Mouse (Mus musculus): ENCODE data around the gene Cdh1. TPM values are rescaled to one million over a fixed set of nuclear protein-coding genes. Genes with fewer than 3 reads are reported as not detected.
"Not testable (repeated sequence)": the region's sequence is repeated elsewhere in the genome, so short reads cannot be mapped to it uniquely, and the experiment has no call there.

The Cdh1 gene
- polyA plus RNA-seq, 1 experiment from 2014 or later = 28.8 TPM

GRCm38 (mm10) chr8:106588443-106589431, 14.4 kb upstream of the Cdh1 start:
- TF ChIP-seq EP300 (IDR thresholded peaks at IDR 0.05; ENCODE audit: low read depth) (no peak), CTCF (IDR thresholded peaks at IDR 0.05; ENCODE audit: low read depth) (no peak)
- H3K36me3 ChIP-seq (replicated peaks; ENCODE audit: insufficient read depth, low read length) = no peaks in the 10 kb centered on the region
- no peak overlapping the region for H3K4me2 ChIP-seq (ENCODE audit: low read depth, low read length)
- DNase-seq = no peak
- WGBS (ENCODE audit: insufficient replicate concordance) = 48% methylated on average over 3 of the region's 3 CpGs
- H3K27ac ChIP-seq (ENCODE audit: low read depth) = no peak overlapping the region
- H3K9me3 ChIP-seq (ENCODE audit: low read length) = no peaks in the 10 kb centered on the region
- H3K4me3 ChIP-seq (ENCODE audit: low read depth, low read length) = no peak overlapping the region
- no peak overlapping the region for H3K9ac ChIP-seq (replicated peaks)
- H3K4me1 ChIP-seq (ENCODE audit: insufficient read depth) = peaks cover 6% of the 10 kb centered on the region; the same call in 1 of the 2 replicates
- ATAC-seq = peak; percentile 74
- no peaks in the 10 kb centered on the region for H3K27me3 ChIP-seq (ENCODE audit: insufficient read depth, low read length)

DNA sequence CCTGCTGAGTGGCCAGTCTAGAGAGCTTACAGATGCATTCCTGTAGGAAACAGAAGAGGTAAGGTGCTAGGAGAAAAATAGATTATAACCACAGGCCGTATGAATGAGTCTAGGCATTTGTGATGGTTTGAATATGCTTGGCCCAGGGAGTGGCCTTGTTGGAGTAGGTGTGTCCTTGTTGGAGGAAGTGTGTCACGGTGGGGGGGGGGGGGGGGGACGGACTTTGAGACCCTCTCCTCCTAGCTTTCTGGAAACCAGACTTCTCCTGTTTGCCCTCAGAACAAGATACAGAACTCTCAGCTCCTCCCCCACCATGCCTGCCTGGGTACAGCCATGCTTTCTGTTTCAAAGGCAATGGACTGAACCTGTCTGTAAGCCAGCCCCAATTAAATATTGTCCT, 10.7 kb upstream of the Cdh1 start:
- 33% methylated on average over 3 of the region's 3 CpGs for WGBS (ENCODE audit: insufficient replicate concordance)
- Histone ChIP-seq H3K9ac (replicated peaks) (no peak overlapping the region), H3K4me3 (ENCODE audit: low read depth, low read length) (no peak overlapping the region), H3K27ac (ENCODE audit: low read depth) (no peak overlapping the region), H3K4me2 (ENCODE audit: low read depth, low read length) (no peak overlapping the region), H3K9me3 (ENCODE audit: low read length) (no peaks in the 10 kb centered on the region), H3K4me1 (ENCODE audit: insufficient read depth) (0 out of 2 replicates have a peak, but pooled peaks cover 5% of the 10 kb centered on the region), H3K36me3 (replicated peaks; ENCODE audit: insufficient read depth, low read length) (no peaks in the 10 kb centered on the region), H3K27me3 (ENCODE audit: insufficient read depth, low read length) (no peaks in the 10 kb centered on the region)
- TF ChIP-seq EP300 (IDR thresholded peaks at IDR 0.05; ENCODE audit: low read depth) (no peak), CTCF (IDR thresholded peaks at IDR 0.05; ENCODE audit: low read depth) (no peak)
- ATAC-seq (no peak), DNase-seq (no peak)

GRCm38 (mm10) chr8:106595623-106596022, 7.5 kb upstream of the Cdh1 start:
- H3K27me3 ChIP-seq (ENCODE audit: insufficient read depth, low read length); H3K9ac ChIP-seq (replicated peaks); H3K4me3 ChIP-seq (ENCODE audit: low read depth, low read length); ATAC-seq; H3K4me1 ChIP-seq (ENCODE audit: insufficient read depth); H3K27ac ChIP-seq (ENCODE audit: low read depth); H3K4me2 ChIP-seq (ENCODE audit: low read depth, low read length); H3K36me3 ChIP-seq (replicated peaks; ENCODE audit: insufficient read depth, low read length); DNase-seq; H3K9me3 ChIP-seq (ENCODE audit: low read length): not testable (repeated sequence)
- 80% methylated on average over 3 of the region's 3 CpGs for WGBS (ENCODE audit: insufficient replicate concordance)

DNA sequence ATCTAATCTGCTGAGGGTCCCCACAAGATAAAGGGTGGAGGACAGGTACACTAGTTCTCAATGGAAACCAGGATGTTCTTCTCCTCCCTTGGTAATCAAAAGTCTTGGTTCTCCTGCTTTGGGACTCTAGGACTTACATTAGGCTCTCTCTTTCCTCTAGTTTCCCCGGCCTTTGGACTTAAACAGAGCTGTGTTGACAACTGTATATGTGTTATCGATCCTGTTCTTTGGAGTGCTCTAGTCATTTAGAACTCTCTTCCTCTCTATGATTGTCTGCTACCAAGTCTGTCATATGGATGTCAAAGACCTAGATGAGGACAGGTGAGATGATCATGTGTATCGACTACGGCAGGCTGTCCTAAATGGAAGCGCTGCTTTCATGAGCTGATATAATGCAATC, 6.1 kb upstream of the Cdh1 start:
- H3K4me3 ChIP-seq (ENCODE audit: low read depth, low read length) = no peak overlapping the region
- DNase-seq (no peak), ATAC-seq (peak; percentile 84)
- 0 out of 2 replicates have a peak, but pooled peaks cover 5% of the 10 kb centered on the region for H3K4me1 ChIP-seq (ENCODE audit: insufficient read depth)
- H3K9me3 ChIP-seq (ENCODE audit: low read length) = no peaks in the 10 kb centered on the region
- no peaks in the 10 kb centered on the region for H3K36me3 ChIP-seq (replicated peaks; ENCODE audit: insufficient read depth, low read length)
- H3K4me2 ChIP-seq (ENCODE audit: low read depth, low read length) = peak overlapping the region; percentile 15; the same call in 1 of the 2 replicates
- TF ChIP-seq EP300 (IDR thresholded peaks at IDR 0.05; ENCODE audit: low read depth) = no peak
- no peak for TF ChIP-seq CTCF (IDR thresholded peaks at IDR 0.05; ENCODE audit: low read depth)
- H3K27ac ChIP-seq (ENCODE audit: low read depth) = peak overlapping the region; percentile 92
- WGBS (ENCODE audit: insufficient replicate concordance) = 65% methylated on average over 5 of the region's 5 CpGs
- H3K27me3 ChIP-seq (ENCODE audit: insufficient read depth, low read length) = 0 out of 2 replicates have a peak, but pooled peaks cover under 1% of the 10 kb centered on the region
- H3K9ac ChIP-seq (replicated peaks) = no peak overlapping the region

DNA sequence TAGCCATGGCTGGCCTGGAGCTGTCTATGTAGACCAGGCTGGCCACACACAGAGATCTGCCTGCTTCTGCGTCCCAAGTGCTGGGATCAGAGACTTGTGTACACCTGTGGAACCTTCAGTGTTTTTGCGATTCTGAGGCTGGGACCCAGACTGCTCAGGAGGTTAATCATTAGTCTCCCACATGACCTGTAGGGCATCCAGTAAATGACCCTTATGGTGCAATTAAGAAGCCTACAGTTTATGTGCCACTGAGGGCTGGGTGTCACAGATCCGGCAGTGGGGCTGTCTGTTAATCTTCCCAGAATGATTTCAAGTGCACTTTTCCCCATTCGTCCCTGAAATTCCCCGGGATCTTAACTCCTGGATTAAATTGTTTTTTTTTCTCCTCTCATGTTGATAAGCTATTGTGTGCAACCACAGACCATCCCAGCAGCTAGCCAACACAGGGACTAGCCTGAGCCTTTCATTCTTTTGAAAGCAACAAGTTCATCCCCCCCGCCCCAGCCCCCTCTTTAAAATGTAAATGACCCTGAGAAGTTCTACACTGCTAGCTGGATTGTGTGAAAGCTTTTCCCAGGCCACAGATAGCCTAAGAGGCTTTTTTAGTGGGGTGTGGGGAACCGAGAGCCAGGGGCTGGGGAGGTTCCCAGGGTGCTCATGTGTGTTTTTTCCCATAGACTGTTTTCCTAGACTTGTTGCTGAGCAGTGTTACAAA, 3.7 kb upstream of the Cdh1 start:
- H3K27ac ChIP-seq (ENCODE audit: low read depth) = peak overlapping the region; percentile 50; the same call in 1 of the 2 replicates
- H3K4me3 ChIP-seq (ENCODE audit: low read depth, low read length) = no peak overlapping the region
- no peak for DNase-seq
- H3K27me3 ChIP-seq (ENCODE audit: insufficient read depth, low read length) = peaks cover 23% of the 10 kb centered on the region
- no peak overlapping the region for H3K9ac ChIP-seq (replicated peaks)
- H3K4me2 ChIP-seq (ENCODE audit: low read depth, low read length) = no peak overlapping the region
- WGBS (ENCODE audit: insufficient replicate concordance) = 41% methylated on average over 7 of the region's 7 CpGs
- peak; percentile 52 for ATAC-seq
- TF ChIP-seq CTCF (IDR thresholded peaks at IDR 0.05; ENCODE audit: low read depth) = no peak
- TF ChIP-seq EP300 (IDR thresholded peaks at IDR 0.05; ENCODE audit: low read depth) = peak; percentile 18; the same call in 1 of the 2 replicates
- no peaks in the 10 kb centered on the region for H3K36me3 ChIP-seq (replicated peaks; ENCODE audit: insufficient read depth, low read length)
- peaks cover 10% of the 10 kb centered on the region for H3K4me1 ChIP-seq (ENCODE audit: insufficient read depth)
- H3K9me3 ChIP-seq (ENCODE audit: low read length) = no peaks in the 10 kb centered on the region

GRCm38 (mm10) chr8:106603933-106604332, 782 bp downstream of the Cdh1 start:
- 2% methylated on average over 19 of the region's 19 CpGs for WGBS (ENCODE audit: insufficient replicate concordance)
- H3K4me3 ChIP-seq (ENCODE audit: low read depth, low read length) = peak overlapping the region; percentile 65
- H3K27ac ChIP-seq (ENCODE audit: low read depth) = peak overlapping the region; percentile 64
- peak overlapping the region; percentile 63 for H3K9ac ChIP-seq (replicated peaks)
- no peaks in the 10 kb centered on the region for H3K9me3 ChIP-seq (ENCODE audit: low read length)
- H3K4me1 ChIP-seq (ENCODE audit: insufficient read depth) = peaks cover 15% of the 10 kb centered on the region
- DNase-seq (no peak), ATAC-seq (no peak)
- H3K4me2 ChIP-seq (ENCODE audit: low read depth, low read length) = peak overlapping the region; percentile 73
- peaks cover 29% of the 10 kb centered on the region for H3K27me3 ChIP-seq (ENCODE audit: insufficient read depth, low read length)
- TF ChIP-seq CTCF (IDR thresholded peaks at IDR 0.05; ENCODE audit: low read depth) (no peak), EP300 (IDR thresholded peaks at IDR 0.05; ENCODE audit: low read depth) (no peak)
- H3K36me3 ChIP-seq (replicated peaks; ENCODE audit: insufficient read depth, low read length) = no peaks in the 10 kb centered on the region
